Mouse (Mus musculus): Measurements from ENCODE around the gene Cdc37. TPM values are rescaled to one million over a fixed set of nuclear protein-coding genes. Genes with fewer than 3 reads are reported as not detected.

Gene Cdc37
- polyA plus RNA-seq, 1 experiment from 2014 or later = 424 TPM

- Histone ChIP-seq H3K4me3 (ENCODE audit: low read depth, low read length) (no peak overlapping the region), H3K9ac (ENCODE audit: low read length) (no peak overlapping the region), H3K36me3 (ENCODE audit: control insufficient read depth, insufficient read depth, low read length) (no peaks in the 10 kb centered on the region), H3K27me3 (ENCODE audit: control insufficient read depth, insufficient read depth, low read length) (no peaks in the 10 kb centered on the region), H3K27ac (replicated peaks; ENCODE audit: low read depth, low read length) (no peak overlapping the region), H3K9me3 (ENCODE audit: control insufficient read depth, low read length) (no peaks in the 10 kb centered on the region), H3K4me1 (ENCODE audit: control insufficient read depth, insufficient read depth, low read length) (no peaks in the 10 kb centered on the region), H3K4me2 (ENCODE audit: low read depth, severe bottlenecking) (no peak overlapping the region)
- 85% methylated on average over 3 of the region's 3 CpGs for WGBS
- DNase-seq (ENCODE audit: low spot score) (no peak), ATAC-seq (ENCODE audit: insufficient number of reproducible peaks, low FRiP score, low TSS enrichment, low read depth) (no peak)
Observed at GRCm38 (mm10) chr9:21190670-21191069, 40.9 kb upstream of the Cdc37 start.

GRCm38 (mm10) chr9:21189905-21190304 is 40.1 kb upstream of the Cdc37 start:
- H3K9ac ChIP-seq (ENCODE audit: low read length) = no peak overlapping the region
- no peaks in the 10 kb centered on the region for H3K36me3 ChIP-seq (ENCODE audit: control insufficient read depth, insufficient read depth, low read length)
- no peak overlapping the region for H3K4me3 ChIP-seq (ENCODE audit: low read depth, low read length)
- H3K4me2 ChIP-seq (ENCODE audit: low read depth, severe bottlenecking) = no peak overlapping the region
- H3K27me3 ChIP-seq (ENCODE audit: control insufficient read depth, insufficient read depth, low read length) = no peaks in the 10 kb centered on the region
- ATAC-seq (ENCODE audit: insufficient number of reproducible peaks, low FRiP score, low TSS enrichment, low read depth) (no peak), DNase-seq (ENCODE audit: low spot score) (no peak)
- H3K9me3 ChIP-seq (ENCODE audit: control insufficient read depth, low read length) = no peaks in the 10 kb centered on the region
- H3K4me1 ChIP-seq (ENCODE audit: control insufficient read depth, insufficient read depth, low read length) = no peaks in the 10 kb centered on the region; the same call in 1 of the 2 replicates
- 52% methylated on average over 7 of the region's 7 CpGs for WGBS
- H3K27ac ChIP-seq (replicated peaks; ENCODE audit: low read depth, low read length) = no peak overlapping the region

GRCm38 (mm10) chr9:21185436-21185835 is 35.7 kb upstream of the Cdc37 start:
- H3K4me3 ChIP-seq (ENCODE audit: low read depth, low read length) = no peak overlapping the region
- H3K4me1 ChIP-seq (ENCODE audit: control insufficient read depth, insufficient read depth, low read length) = peaks cover 2% of the 10 kb centered on the region; the same call in 1 of the 2 replicates
- H3K4me2 ChIP-seq (ENCODE audit: low read depth, severe bottlenecking) = no peak overlapping the region
- H3K27ac ChIP-seq (replicated peaks; ENCODE audit: low read depth, low read length) = no peak overlapping the region
- 84% methylated on average over 5 of the region's 5 CpGs for WGBS
- peaks cover 5% of the 10 kb centered on the region; the same call in 1 of the 2 replicates for H3K27me3 ChIP-seq (ENCODE audit: control insufficient read depth, insufficient read depth, low read length)
- no peaks in the 10 kb centered on the region for H3K9me3 ChIP-seq (ENCODE audit: control insufficient read depth, low read length)
- no peak overlapping the region for H3K9ac ChIP-seq (ENCODE audit: low read length)
- no peak for DNase-seq (ENCODE audit: low spot score)
- H3K36me3 ChIP-seq (ENCODE audit: control insufficient read depth, insufficient read depth, low read length) = no peaks in the 10 kb centered on the region
- no peak for ATAC-seq (ENCODE audit: insufficient number of reproducible peaks, low FRiP score, low TSS enrichment, low read depth)

- H3K27ac ChIP-seq (replicated peaks; ENCODE audit: low read depth, low read length) = no peak overlapping the region
- H3K27me3 ChIP-seq (ENCODE audit: control insufficient read depth, insufficient read depth, low read length) = peaks cover 5% of the 10 kb centered on the region; the same call in 1 of the 2 replicates
- H3K4me3 ChIP-seq (ENCODE audit: low read depth, low read length) = no peak overlapping the region
- no peak overlapping the region for H3K4me2 ChIP-seq (ENCODE audit: low read depth, severe bottlenecking)
- no peak for DNase-seq (ENCODE audit: low spot score)
- H3K4me1 ChIP-seq (ENCODE audit: control insufficient read depth, insufficient read depth, low read length) = peaks cover 2% of the 10 kb centered on the region; the same call in 1 of the 2 replicates
- H3K36me3 ChIP-seq (ENCODE audit: control insufficient read depth, insufficient read depth, low read length) = no peaks in the 10 kb centered on the region
- no peak for ATAC-seq (ENCODE audit: insufficient number of reproducible peaks, low FRiP score, low TSS enrichment, low read depth)
- H3K9me3 ChIP-seq (ENCODE audit: control insufficient read depth, low read length) = no peaks in the 10 kb centered on the region
- H3K9ac ChIP-seq (ENCODE audit: low read length) = no peak overlapping the region
- 46% methylated on average over 2 of the region's 2 CpGs for WGBS
Observed at GRCm38 (mm10) chr9:21184733-21185132, 35.0 kb upstream of the Cdc37 start.

GRCm38 (mm10) chr9:21183905-21184413 is 34.2 kb upstream of the Cdc37 start:
- H3K36me3 ChIP-seq (ENCODE audit: control insufficient read depth, insufficient read depth, low read length) = no peaks in the 10 kb centered on the region
- H3K4me3 ChIP-seq (ENCODE audit: low read depth, low read length) = peak overlapping the region; percentile 23; the same call in 1 of the 2 replicates
- H3K4me2 ChIP-seq (ENCODE audit: low read depth, severe bottlenecking) = peak overlapping the region; percentile 50
- ATAC-seq (ENCODE audit: insufficient number of reproducible peaks, low FRiP score, low TSS enrichment, low read depth) (no peak), DNase-seq (ENCODE audit: low spot score) (peak; percentile 47)
- 7% methylated on average over 34 of the region's 34 CpGs for WGBS
- H3K9me3 ChIP-seq (ENCODE audit: control insufficient read depth, low read length) = no peaks in the 10 kb centered on the region
- peaks cover 2% of the 10 kb centered on the region; the same call in 1 of the 2 replicates for H3K4me1 ChIP-seq (ENCODE audit: control insufficient read depth, insufficient read depth, low read length)
- peaks cover 5% of the 10 kb centered on the region; the same call in 1 of the 2 replicates for H3K27me3 ChIP-seq (ENCODE audit: control insufficient read depth, insufficient read depth, low read length)
- peak overlapping the region; percentile 30; the same call in 1 of the 2 replicates for H3K9ac ChIP-seq (ENCODE audit: low read length)
- H3K27ac ChIP-seq (replicated peaks; ENCODE audit: low read depth, low read length) = no peak overlapping the region

GRCm38 (mm10) chr9:21183421-21183820 is 33.6 kb upstream of the Cdc37 start:
- no peak overlapping the region for H3K4me2 ChIP-seq (ENCODE audit: low read depth, severe bottlenecking)
- peaks cover 2% of the 10 kb centered on the region; the same call in 1 of the 2 replicates for H3K4me1 ChIP-seq (ENCODE audit: control insufficient read depth, insufficient read depth, low read length)
- H3K27ac ChIP-seq (replicated peaks; ENCODE audit: low read depth, low read length) = no peak overlapping the region
- DNase-seq (ENCODE audit: low spot score) (no peak), ATAC-seq (ENCODE audit: insufficient number of reproducible peaks, low FRiP score, low TSS enrichment, low read depth) (no peak)
- no peak overlapping the region for H3K9ac ChIP-seq (ENCODE audit: low read length)
- 81% methylated on average over 6 of the region's 6 CpGs for WGBS
- no peak overlapping the region for H3K4me3 ChIP-seq (ENCODE audit: low read depth, low read length)
- H3K9me3 ChIP-seq (ENCODE audit: control insufficient read depth, low read length) = no peaks in the 10 kb centered on the region
- H3K36me3 ChIP-seq (ENCODE audit: control insufficient read depth, insufficient read depth, low read length) = no peaks in the 10 kb centered on the region
- peaks cover 5% of the 10 kb centered on the region; the same call in 1 of the 2 replicates for H3K27me3 ChIP-seq (ENCODE audit: control insufficient read depth, insufficient read depth, low read length)

- DNase-seq (ENCODE audit: low spot score) (peak; percentile 49), ATAC-seq (ENCODE audit: insufficient number of reproducible peaks, low FRiP score, low TSS enrichment, low read depth) (0 out of 2 replicates have a peak, but pooled peaks have one; percentile 32)
- H3K27me3 ChIP-seq (ENCODE audit: control insufficient read depth, insufficient read depth, low read length) = peaks cover 5% of the 10 kb centered on the region; the same call in 1 of the 2 replicates
- no peaks in the 10 kb centered on the region for H3K36me3 ChIP-seq (ENCODE audit: control insufficient read depth, insufficient read depth, low read length)
- peak overlapping the region; percentile 21 for H3K4me3 ChIP-seq (ENCODE audit: low read depth, low read length)
- peak overlapping the region; percentile 17; the same call in 1 of the 2 replicates for H3K9ac ChIP-seq (ENCODE audit: low read length)
- peaks cover 2% of the 10 kb centered on the region; the same call in 1 of the 2 replicates for H3K4me1 ChIP-seq (ENCODE audit: control insufficient read depth, insufficient read depth, low read length)
- 8% methylated on average over 42 of the region's 48 CpGs for WGBS
- H3K9me3 ChIP-seq (ENCODE audit: control insufficient read depth, low read length) = no peaks in the 10 kb centered on the region
- H3K4me2 ChIP-seq (ENCODE audit: low read depth, severe bottlenecking) = peak overlapping the region; percentile 41; the same call in 1 of the 2 replicates
- H3K27ac ChIP-seq (replicated peaks; ENCODE audit: low read depth, low read length) = no peak overlapping the region
Observed at GRCm38 (mm10) chr9:21181421-21182220, 31.8 kb upstream of the Cdc37 start.

GRCm38 (mm10) chr9:21180841-21181240 is 31.1 kb upstream of the Cdc37 start:
- H3K36me3 ChIP-seq (ENCODE audit: control insufficient read depth, insufficient read depth, low read length) = no peaks in the 10 kb centered on the region
- H3K27me3 ChIP-seq (ENCODE audit: control insufficient read depth, insufficient read depth, low read length) = peaks cover 5% of the 10 kb centered on the region; the same call in 1 of the 2 replicates
- DNase-seq (ENCODE audit: low spot score) = no peak
- H3K4me1 ChIP-seq (ENCODE audit: control insufficient read depth, insufficient read depth, low read length) = peaks cover 2% of the 10 kb centered on the region; the same call in 1 of the 2 replicates
- H3K27ac ChIP-seq (replicated peaks; ENCODE audit: low read depth, low read length) = no peak overlapping the region
- WGBS = 54% methylated on average over 1 of the region's 1 CpGs
- H3K4me3 ChIP-seq (ENCODE audit: low read depth, low read length) = no peak overlapping the region
- no peak overlapping the region for H3K9ac ChIP-seq (ENCODE audit: low read length)
- ATAC-seq (ENCODE audit: insufficient number of reproducible peaks, low FRiP score, low TSS enrichment, low read depth) = no peak
- H3K4me2 ChIP-seq (ENCODE audit: low read depth, severe bottlenecking) = no peak overlapping the region
- no peaks in the 10 kb centered on the region for H3K9me3 ChIP-seq (ENCODE audit: control insufficient read depth, low read length)
